Mouse (Mus musculus) fibroblast of lung, adult 2 months (primary cell): ENCODE results near the gene Fat2.

Source experiments
- DNase-seq: peaks from one replicate; pipeline ENCODE4 v3.0.0-alpha.2; 2011; ENCODE audit warnings: low read depth

The Fat2 gene

GRCm38 (mm10) chr11:55239496-55239895, 96.9 kb downstream of the Fat2 start:
- DNase-seq: no peak

- no peak for DNase-seq
Measured at GRCm38 (mm10) chr11:55236815-55237214, 99.5 kb downstream of the Fat2 start.

GRCm38 (mm10) chr11:55234791-55235190, 101.6 kb downstream of the Fat2 start:
- DNase-seq: no peak

- no peak for DNase-seq
Measured at GRCm38 (mm10) chr11:55234288-55234687, 102.1 kb downstream of the Fat2 start.

GRCm38 (mm10) chr11:55231034-55231433, 105.3 kb downstream of the Fat2 start:
- DNase-seq: no peak

GRCm38 (mm10) chr11:55221306-55221705, 115.1 kb downstream of the Fat2 start:
- DNase-seq: no peak

- no peak for DNase-seq
Measured at GRCm38 (mm10) chr11:55218473-55218872, 117.9 kb downstream of the Fat2 start.

- DNase-seq: no peak
Measured at GRCm38 (mm10) chr11:55217880-55218279, 118.5 kb downstream of the Fat2 start.

- no peak for DNase-seq
Measured at GRCm38 (mm10) chr11:55217418-55217817, 118.9 kb downstream of the Fat2 start.

- no peak for DNase-seq
Measured at GRCm38 (mm10) chr11:55216830-55217229, 119.5 kb downstream of the Fat2 start.

GRCm38 (mm10) chr11:55216061-55216460, 120.3 kb downstream of the Fat2 start:
- DNase-seq: no peak

GRCm38 (mm10) chr11:55214978-55215377, 121.4 kb downstream of the Fat2 start:
- DNase-seq: no peak

GRCm38 (mm10) chr11:55214161-55214560, 122.2 kb downstream of the Fat2 start:
- DNase-seq: no peak

- no peak for DNase-seq
Measured at GRCm38 (mm10) chr11:55213518-55213917, 122.8 kb downstream of the Fat2 start.

GRCm38 (mm10) chr11:55209626-55210353, 126.6 kb downstream of the Fat2 start:
- DNase-seq: no peak

- DNase-seq: no peak
Measured at GRCm38 (mm10) chr11:55209032-55209431, 127.3 kb downstream of the Fat2 start.

GRCm38 (mm10) chr11:55208001-55208690, 128.2 kb downstream of the Fat2 start:
- DNase-seq: no peak

GRCm38 (mm10) chr11:55204602-55205001, 131.8 kb downstream of the Fat2 start:
- no peak for DNase-seq

- peak; percentile 76 for DNase-seq
Measured at GRCm38 (mm10) chr11:55204159-55204596, 132.2 kb downstream of the Fat2 start, which contains the start of gene Slc36a1. Gene Slc36a1, plus strand, starts transcription at chr11:55204350.
